Mouse (Mus musculus): ENCODE results near the gene Lama4. TPM values are rescaled to one million over a fixed set of nuclear protein-coding genes. Genes with fewer than 3 reads are reported as not detected.

The Lama4 gene
- polyA plus RNA-seq, 1 experiment from 2014 or later = 14.8 TPM

GRCm38 (mm10) chr10:39156719-39157118 lies 191.4 kb downstream of the Lama4 start:
- ATAC-seq (ENCODE audit: low FRiP score) (no peak), DNase-seq (ENCODE audit: low spot score, missing footprints) (no peak)
- no peaks in the 10 kb centered on the region for H3K4me1 ChIP-seq (ENCODE audit: control insufficient read depth, insufficient read depth, low read length)
- H3K36me3 ChIP-seq (ENCODE audit: control insufficient read depth, insufficient read depth, low read length) = no peaks in the 10 kb centered on the region
- H3K27me3 ChIP-seq (ENCODE audit: control insufficient read depth, insufficient read depth, low read length) = no peaks in the 10 kb centered on the region
- no peak overlapping the region for H3K4me2 ChIP-seq
- 88% methylated on average over 5 of the region's 5 CpGs for WGBS
- no peaks in the 10 kb centered on the region for H3K9me3 ChIP-seq (ENCODE audit: control insufficient read depth, low read length)
- H3K4me3 ChIP-seq (ENCODE audit: low read depth, low read length) = no peak overlapping the region
- H3K27ac ChIP-seq (ENCODE audit: low read depth, low read length) = no peak overlapping the region
- H3K9ac ChIP-seq (ENCODE audit: low read length) = no peak overlapping the region

GRCm38 (mm10) chr10:39157321-39157720 lies 192.0 kb downstream of the Lama4 start:
- DNase-seq (ENCODE audit: low spot score, missing footprints) (no peak), ATAC-seq (ENCODE audit: low FRiP score) (no peak)
- Histone ChIP-seq H3K4me1 (ENCODE audit: control insufficient read depth, insufficient read depth, low read length) (no peaks in the 10 kb centered on the region), H3K27me3 (ENCODE audit: control insufficient read depth, insufficient read depth, low read length) (no peaks in the 10 kb centered on the region), H3K36me3 (ENCODE audit: control insufficient read depth, insufficient read depth, low read length) (no peaks in the 10 kb centered on the region), H3K9ac (ENCODE audit: low read length) (no peak overlapping the region), H3K4me3 (ENCODE audit: low read depth, low read length) (no peak overlapping the region), H3K4me2 (no peak overlapping the region), H3K9me3 (ENCODE audit: control insufficient read depth, low read length) (no peaks in the 10 kb centered on the region), H3K27ac (ENCODE audit: low read depth, low read length) (no peak overlapping the region)
- WGBS = 95% methylated on average over 1 of the region's 1 CpGs

GRCm38 (mm10) chr10:39158306-39158705 lies 193.0 kb downstream of the Lama4 start:
- 51% methylated on average over 12 of the region's 12 CpGs for WGBS
- no peaks in the 10 kb centered on the region for H3K4me1 ChIP-seq (ENCODE audit: control insufficient read depth, insufficient read depth, low read length)
- ATAC-seq (ENCODE audit: low FRiP score) (no peak), DNase-seq (ENCODE audit: low spot score, missing footprints) (no peak)
- no peak overlapping the region for H3K9ac ChIP-seq (ENCODE audit: low read length)
- H3K9me3 ChIP-seq (ENCODE audit: control insufficient read depth, low read length) = no peaks in the 10 kb centered on the region
- H3K4me3 ChIP-seq (ENCODE audit: low read depth, low read length) = no peak overlapping the region
- no peaks in the 10 kb centered on the region for H3K27me3 ChIP-seq (ENCODE audit: control insufficient read depth, insufficient read depth, low read length)
- no peak overlapping the region for H3K4me2 ChIP-seq
- no peaks in the 10 kb centered on the region for H3K36me3 ChIP-seq (ENCODE audit: control insufficient read depth, insufficient read depth, low read length)
- H3K27ac ChIP-seq (ENCODE audit: low read depth, low read length) = no peak overlapping the region

Other genes with a start within 250 kb of the Lama4 start
- gene Rfpl4b, start 143.7 kb upstream of the Lama4 start, polyA plus RNA-seq (2014; fragmentation: Nextera tagmentation; extraction: Ambion mirVana) = not detected in 2 replicates
- 17.0 and 18.8 TPM in 2 replicates for gene Fam229b, start 168.4 kb downstream of the Lama4 start, polyA plus RNA-seq (2014; fragmentation: Nextera tagmentation; extraction: Ambion mirVana)
- 19.8 and 22.6 TPM in 2 replicates for gene Tube1, start 168.5 kb downstream of the Lama4 start, polyA plus RNA-seq (2014; fragmentation: Nextera tagmentation; extraction: Ambion mirVana)
- 0.20 and 0.29 TPM in 2 replicates for gene Ccn6, start 198.3 kb downstream of the Lama4 start, polyA plus RNA-seq (2014; fragmentation: Nextera tagmentation; extraction: Ambion mirVana)